Mouse (Mus musculus): ENCODE measurements around the gene A26c2. TPM values are rescaled to one million over a fixed set of nuclear protein-coding genes. Genes with fewer than 3 reads are reported as not detected.

A26c2 gene
- not detected for polyA plus RNA-seq (2014; fragmentation: Illumina TruSeq; extraction: RNeasy Lipid Tissue Mini Kit (QIAGEN cat#74804); ENCODE audit: low read depth, low replicate concordance)

DNA sequence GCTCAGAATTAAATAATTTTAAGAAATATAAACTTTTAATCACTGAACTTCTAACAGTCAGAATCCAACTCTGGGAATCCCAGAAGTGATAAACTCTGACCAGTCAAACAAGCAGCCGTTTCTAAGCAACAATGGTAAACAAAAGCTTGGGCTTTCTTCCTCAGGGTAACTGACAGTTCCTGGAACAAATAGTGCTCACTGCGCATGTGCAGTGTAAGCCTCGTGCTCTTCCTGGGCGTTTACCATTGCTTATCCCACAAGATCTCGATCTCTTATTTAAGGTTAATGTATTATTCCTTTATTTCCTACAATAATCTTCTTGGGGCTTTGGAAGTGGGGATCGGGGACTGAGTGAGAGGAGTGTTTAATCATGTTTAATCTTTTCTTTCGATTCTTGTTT lies at the start of gene A26c2:
TSS of gene A26c2 (minus strand) at position 101 of the 400 bp plus-strand sequence.

